Mouse (Mus musculus) 416B (cell line): ENCODE results near the gene Prkar1b.

Experiments used
- DNase-seq: peaks from one replicate; pipeline ENCODE4 v3.0.0; 2011; ENCODE audit warnings: low read depth

The Prkar1b gene

GRCm38 (mm10) chr5:139145726-139146125, 4.1 kb downstream of the Prkar1b start:
- DNase-seq, result peak; percentile 46

GRCm38 (mm10) chr5:139143890-139144289, 5.9 kb downstream of the Prkar1b start:
- DNase-seq, result no peak

- DNase-seq, result no peak
These were observed 8.5 kb downstream of the Prkar1b start for GRCm38 (mm10) chr5:139141326-139141725.

- peak; percentile 82 for DNase-seq
These were observed 9.2 kb downstream of the Prkar1b start for GRCm38 (mm10) chr5:139140589-139140988.

GRCm38 (mm10) chr5:139138926-139139472, 10.8 kb downstream of the Prkar1b start:
- no peak for DNase-seq

- DNase-seq, result no peak
These were observed 11.4 kb downstream of the Prkar1b start for GRCm38 (mm10) chr5:139138261-139138925.

- DNase-seq, result no peak
These were observed 12.6 kb downstream of the Prkar1b start for GRCm38 (mm10) chr5:139137176-139137575.

- DNase-seq, result no peak
These were observed 13.5 kb downstream of the Prkar1b start for GRCm38 (mm10) chr5:139136341-139136740.

GRCm38 (mm10) chr5:139134501-139134900, 15.3 kb downstream of the Prkar1b start:
- DNase-seq, result no peak

GRCm38 (mm10) chr5:139130351-139130750, 19.4 kb downstream of the Prkar1b start:
- no peak for DNase-seq

GRCm38 (mm10) chr5:139129572-139130151, 20.1 kb downstream of the Prkar1b start:
- DNase-seq, result no peak

GRCm38 (mm10) chr5:139129078-139129477, 20.7 kb downstream of the Prkar1b start:
- DNase-seq, result no peak

- no peak for DNase-seq
These were observed 21.2 kb downstream of the Prkar1b start for GRCm38 (mm10) chr5:139128476-139129065.

- no peak for DNase-seq
These were observed 24.1 kb downstream of the Prkar1b start for GRCm38 (mm10) chr5:139125717-139126116.

- DNase-seq, result no peak
These were observed 30.9 kb downstream of the Prkar1b start for GRCm38 (mm10) chr5:139118961-139119276.

GRCm38 (mm10) chr5:139118139-139118960, 31.5 kb downstream of the Prkar1b start:
- no peak for DNase-seq

- DNase-seq, result no peak
These were observed 34.3 kb downstream of the Prkar1b start for GRCm38 (mm10) chr5:139115507-139115906.

GRCm38 (mm10) chr5:139114876-139115275, 34.9 kb downstream of the Prkar1b start:
- DNase-seq, result peak; percentile 23

GRCm38 (mm10) chr5:139112418-139112817, 37.4 kb downstream of the Prkar1b start:
- no peak for DNase-seq

GRCm38 (mm10) chr5:139111991-139112390, 37.8 kb downstream of the Prkar1b start:
- no peak for DNase-seq

- no peak for DNase-seq
These were observed 39.5 kb downstream of the Prkar1b start for GRCm38 (mm10) chr5:139110140-139110855.

GRCm38 (mm10) chr5:139107815-139108214, 42.0 kb downstream of the Prkar1b start:
- peak; percentile 45 for DNase-seq
